Mouse (Mus musculus) stomach, embryonic 14.5 days (tissue): ENCODE data around the gene Ikzf1. TPM values are rescaled to one million over a fixed set of nuclear protein-coding genes. Genes with fewer than 3 reads are reported as not detected.

ENCODE experiments used
- ATAC-seq: fragments of 200-750 bp; cut with Nextera tagmentation; 2 replicates; pipeline ENCODE4 v1.8.0; 2017; ENCODE audit warnings: low read depth, moderate TSS enrichment; ENCODE audit not compliant: insufficient number of reproducible peaks, insufficient read depth, low FRiP score
- H3K27ac ChIP-seq: fragments of 300-500 bp; sonication (generic); 2 replicates; pipeline ENCODE4 v1.5.1; 2014; ENCODE audit warnings: mild to moderate bottlenecking, low read length, moderate library complexity, mixed read lengths
- H3K27me3 ChIP-seq: fragments of 300-500 bp; sonication (generic); 2 replicates; pipeline ENCODE4 v1.6.1; 2014; ENCODE audit warnings: low read length, control low read depth, mixed read lengths; ENCODE audit not compliant: control insufficient read depth, insufficient read depth
- H3K36me3 ChIP-seq: fragments of 300-500 bp; sonication (generic); 2 replicates; pipeline ENCODE4 v1.6.1; 2014; ENCODE audit warnings: mild to moderate bottlenecking, control low read depth, low read length, moderate library complexity, mixed read lengths; ENCODE audit not compliant: control insufficient read depth, insufficient read depth
- H3K4me1 ChIP-seq: fragments of 300-500 bp; sonication (generic); 2 replicates; pipeline ENCODE4 v1.6.1; 2014; ENCODE audit warnings: low read length, control low read depth, mixed read lengths; ENCODE audit not compliant: control insufficient read depth, insufficient read depth
- H3K4me2 ChIP-seq: fragments of 300-500 bp; sonication (generic); replicated peaks from 2 replicates; pipeline ENCODE4 v1.6.1; 2014; ENCODE audit warnings: low read depth, low read length, control low read depth
- H3K4me3 ChIP-seq: fragments of 300-500 bp; sonication (generic); 2 replicates; pipeline ENCODE4 v1.5.1; 2014; ENCODE audit warnings: low read depth, low read length, control low read depth
- H3K9ac ChIP-seq: fragments of 300-500 bp; sonication (generic); replicated peaks from 2 replicates; pipeline ENCODE4 v1.6.1; 2014; ENCODE audit warnings: low read depth, mild to moderate bottlenecking, control low read depth, low read length, moderate library complexity, mixed read lengths
- H3K9me3 ChIP-seq: fragments of 300-500 bp; sonication (generic); 2 replicates; pipeline ENCODE4 v1.6.1; 2016; ENCODE audit warnings: low read depth, low read length, control low read depth; ENCODE audit not compliant: control insufficient read depth
- WGBS: fragments of 180-500 bp; shearing (Covaris S2); extraction: QIAGEN DNeasy Blood & Tissue Kit; methylation state at CpG from one replicate; pipeline ENCODE4 v1.1.7; 2014; 5-methylcytosine and 5-hydroxymethylcytosine counted together
- polyA plus RNA-seq: library from polyadenylated mRNA; unstranded; fragments of >200 nt; fragmentation: Nextera tagmentation; extraction: Ambion mirVana; gene quantifications from 2 replicates; pipeline ENCODE4 v1.2.1, GENCODE M21; 2014

Ikzf1 gene
- polyA plus RNA-seq, 1 experiment from 2014 or later, result 2.2 TPM

- Histone ChIP-seq H3K4me3 (no peak overlapping the region), H3K36me3 (no peaks in the 10 kb centered on the region), H3K27ac (peak overlapping the region; percentile 84; the same call in 1 of the 2 replicates), H3K9me3 (no peaks in the 10 kb centered on the region), H3K27me3 (no peaks in the 10 kb centered on the region), H3K4me2 (no peak overlapping the region), H3K9ac (no peak overlapping the region), H3K4me1 (peaks cover 27% of the 10 kb centered on the region)
- peak; percentile 47; the same call in 1 of the 2 replicates for ATAC-seq
- 0% methylated on average over 2 of the region's 2 CpGs for WGBS
Measured at GRCm38 (mm10) chr11:11820251-11820650, 135.4 kb downstream of the Ikzf1 start.

GRCm38 (mm10) chr11:11820737-11821136 is 135.9 kb downstream of the Ikzf1 start:
- peak overlapping the region; percentile 84 for H3K27ac ChIP-seq
- H3K4me2 ChIP-seq, result no peak overlapping the region
- WGBS, result 49% methylated on average over 3 of the region's 3 CpGs
- ATAC-seq, result no peak
- no peak overlapping the region for H3K4me3 ChIP-seq
- H3K4me1 ChIP-seq, result peaks cover 27% of the 10 kb centered on the region
- H3K36me3 ChIP-seq, result no peaks in the 10 kb centered on the region
- H3K27me3 ChIP-seq, result no peaks in the 10 kb centered on the region
- no peaks in the 10 kb centered on the region for H3K9me3 ChIP-seq
- no peak overlapping the region for H3K9ac ChIP-seq

GRCm38 (mm10) chr11:11821387-11821975 is 136.7 kb downstream of the Ikzf1 start:
- peak; percentile 75 for ATAC-seq
- no peak overlapping the region for H3K4me2 ChIP-seq
- no peaks in the 10 kb centered on the region for H3K9me3 ChIP-seq
- no peaks in the 10 kb centered on the region for H3K27me3 ChIP-seq
- WGBS, result 6% methylated on average over 16 of the region's 16 CpGs
- H3K4me3 ChIP-seq, result no peak overlapping the region
- no peaks in the 10 kb centered on the region for H3K36me3 ChIP-seq
- H3K4me1 ChIP-seq, result peaks cover 27% of the 10 kb centered on the region
- no peak overlapping the region for H3K9ac ChIP-seq
- H3K27ac ChIP-seq, result peak overlapping the region; percentile 84

Other genes with a start within 250 kb of the Ikzf1 start
- gene Spata48, start 222.9 kb upstream of the Ikzf1 start, polyA plus RNA-seq, result 1.4 and 2.3 TPM in 2 replicates
- gene Zpbp, start 222.6 kb upstream of the Ikzf1 start, polyA plus RNA-seq, result 1.0 TPM in 2 replicates
- not detected in 2 replicates for gene 4930512M02Rik, start 57.2 kb upstream of the Ikzf1 start, polyA plus RNA-seq
- 52.6 and 56.5 TPM in 2 replicates for gene Fignl1, start 124.0 kb downstream of the Ikzf1 start, polyA plus RNA-seq
- 36.7 and 47.2 TPM in 2 replicates for gene Ddc, start 213.1 kb downstream of the Ikzf1 start, polyA plus RNA-seq